Mouse (Mus musculus) erythroblast, embryonic 14.5 days (primary cell): Measurements from ENCODE around the gene Atp5f1.

Source experiments
- GATA1 ChIP-seq: IDR thresholded peaks from 2 replicates; pipeline ENCODE4 v1.6.1; 2012; ENCODE audit warnings: low read length, inconsistent platforms, mixed read lengths
- TAL1 ChIP-seq: IDR thresholded peaks from 3 replicates; pipeline ENCODE4 v1.6.1; 2012; ENCODE audit warnings: low read length, inconsistent platforms, mixed read lengths

DNA sequence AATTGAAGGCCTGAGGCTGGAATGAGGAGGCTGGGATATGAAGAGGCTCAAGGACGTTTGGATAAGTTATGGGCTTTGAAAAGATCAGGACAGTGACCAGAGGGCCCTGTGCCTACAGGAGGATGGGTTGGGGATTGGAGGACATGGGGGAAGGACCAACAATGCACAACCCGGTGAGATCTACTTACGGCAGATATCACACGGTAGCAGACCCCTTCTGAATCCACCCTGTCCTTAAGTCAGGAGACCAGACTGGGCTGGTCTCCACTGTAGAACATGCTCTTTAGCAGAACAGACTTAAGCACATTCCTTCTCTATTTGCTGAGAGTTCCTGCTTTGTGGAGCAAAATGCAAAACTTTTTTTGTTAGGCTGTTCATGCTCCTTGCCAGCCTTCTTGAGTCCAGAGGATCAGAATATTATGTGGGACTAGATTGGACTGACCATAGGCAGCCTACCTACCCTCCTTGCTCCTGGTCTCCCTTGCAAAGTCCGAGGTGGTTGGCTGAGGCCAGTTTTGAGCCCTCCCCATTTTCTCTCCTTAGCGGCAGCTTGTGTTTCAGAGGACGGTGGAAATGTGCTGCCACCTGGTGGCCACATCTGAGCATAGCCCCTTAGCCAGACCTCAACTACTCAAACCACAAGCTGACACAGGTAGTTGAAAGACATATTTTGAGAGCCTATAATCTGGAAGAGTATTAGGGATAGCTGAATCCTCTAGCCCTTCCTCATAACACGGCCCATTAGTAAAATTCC lies 60.3 kb downstream of the Atp5f1 start:
- TF ChIP-seq TAL1, result no peak
- TF ChIP-seq GATA1, result no peak
